Mouse (Mus musculus): Measurements from ENCODE around the gene Sox6. TPM values are rescaled to one million over a fixed set of nuclear protein-coding genes. Genes with fewer than 3 reads are reported as not detected.

Gene Sox6
- polyA plus RNA-seq, 1 experiment: 3.9 TPM

GRCm38 (mm10) chr7:115780148-115780547, 258.4 kb downstream of the Sox6 start:
- WGBS: 61% methylated on average over 4 of the region's 4 CpGs
- Histone ChIP-seq H3K4me1 (ENCODE audit: control insufficient read depth, insufficient read depth, low read length) (no peaks in the 10 kb centered on the region), H3K4me3 (replicated peaks; ENCODE audit: extremely low read depth, low read depth, low read length) (no peak overlapping the region)
- no peak for DNase-seq
- TF ChIP-seq CTCF (IDR thresholded peaks at IDR 0.05; ENCODE audit: insufficient read depth, low read length) (no peak), POLR2A (IDR thresholded peaks at IDR 0.05; ENCODE audit: borderline replicate concordance, extremely low read depth, low read depth, low read length) (no peak)

DNA sequence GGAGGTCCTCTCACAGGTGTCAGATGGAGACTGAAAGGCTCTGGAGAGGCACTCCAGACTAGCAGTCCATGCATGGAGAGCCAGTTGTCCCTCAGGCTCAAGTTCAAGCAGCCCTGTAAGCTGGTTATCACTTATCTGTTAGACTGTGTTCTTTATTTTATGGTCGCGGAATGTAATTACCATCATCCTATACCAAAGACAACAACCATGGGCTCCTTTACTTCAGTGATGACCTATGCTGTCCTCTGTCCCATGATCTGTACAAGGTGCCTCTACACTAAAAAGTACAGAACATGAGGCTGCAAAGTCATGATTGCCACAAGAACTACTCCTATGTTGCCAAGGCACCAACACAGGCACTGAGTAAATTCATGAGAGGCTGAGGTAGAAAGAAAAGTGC, 259.1 kb downstream of the Sox6 start:
- H3K4me1 ChIP-seq (ENCODE audit: control insufficient read depth, insufficient read depth, low read length): no peaks in the 10 kb centered on the region
- TF ChIP-seq CTCF (IDR thresholded peaks at IDR 0.05; ENCODE audit: insufficient read depth, low read length) (no peak), POLR2A (IDR thresholded peaks at IDR 0.05; ENCODE audit: borderline replicate concordance, extremely low read depth, low read depth, low read length) (no peak)
- no peak for DNase-seq
- WGBS: 93% methylated on average over 2 of the region's 2 CpGs
- no peak overlapping the region for H3K4me3 ChIP-seq (replicated peaks; ENCODE audit: extremely low read depth, low read depth, low read length)

DNA sequence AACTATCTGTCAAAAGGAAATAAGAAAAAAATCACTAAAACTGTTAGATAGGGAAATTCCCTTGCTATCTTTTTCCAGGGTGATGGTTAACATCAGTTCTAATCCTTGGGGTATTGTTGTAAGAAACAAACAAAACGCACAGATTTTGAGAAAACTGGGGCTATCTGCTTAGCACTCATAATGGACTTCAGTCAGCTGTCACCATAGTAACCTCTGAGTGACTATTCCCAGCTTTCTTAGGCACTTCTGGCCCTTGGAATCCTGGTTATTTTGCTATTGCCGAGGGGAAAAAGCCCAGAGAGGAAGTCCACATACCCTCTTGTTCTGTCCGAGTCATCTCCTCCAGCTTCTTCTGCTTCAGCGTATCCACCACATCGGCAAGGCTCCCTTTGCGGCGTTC, 261.9 kb downstream of the Sox6 start:
- Histone ChIP-seq H3K4me3 (replicated peaks; ENCODE audit: extremely low read depth, low read depth, low read length) (no peak overlapping the region), H3K4me1 (ENCODE audit: control insufficient read depth, insufficient read depth, low read length) (no peaks in the 10 kb centered on the region)
- no peak for DNase-seq
- WGBS: 60% methylated on average over 7 of the region's 7 CpGs
- no peak for TF ChIP-seq POLR2A (IDR thresholded peaks at IDR 0.05; ENCODE audit: borderline replicate concordance, extremely low read depth, low read depth, low read length)
- no peak for TF ChIP-seq CTCF (IDR thresholded peaks at IDR 0.05; ENCODE audit: insufficient read depth, low read length)

DNA sequence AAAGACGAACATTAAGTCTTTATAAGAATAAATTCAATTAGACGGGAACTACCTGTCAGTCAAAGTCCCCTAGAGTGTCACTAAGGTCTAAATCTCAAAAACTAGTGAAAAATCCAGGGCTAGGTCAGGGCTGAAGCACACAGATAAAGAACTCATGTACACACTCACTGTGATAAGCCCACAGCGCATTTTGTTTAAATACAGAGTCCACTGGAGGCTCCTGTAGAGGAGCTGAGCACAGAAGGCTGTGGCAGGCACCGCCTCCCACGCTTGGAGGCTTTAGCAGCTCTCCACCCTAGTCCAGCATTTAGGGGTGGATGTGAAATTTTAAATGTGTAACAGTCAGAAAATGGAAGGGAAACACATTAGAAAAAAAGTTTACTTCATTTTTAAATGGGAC, 262.3 kb downstream of the Sox6 start:
- no peak for DNase-seq
- TF ChIP-seq CTCF (IDR thresholded peaks at IDR 0.05; ENCODE audit: insufficient read depth, low read length): no peak
- TF ChIP-seq POLR2A (IDR thresholded peaks at IDR 0.05; ENCODE audit: borderline replicate concordance, extremely low read depth, low read depth, low read length): no peak

GRCm38 (mm10) chr7:115766316-115766715, 272.3 kb downstream of the Sox6 start:
- no peak for TF ChIP-seq POLR2A (IDR thresholded peaks at IDR 0.05; ENCODE audit: borderline replicate concordance, extremely low read depth, low read depth, low read length)
- no peak for TF ChIP-seq CTCF (IDR thresholded peaks at IDR 0.05; ENCODE audit: insufficient read depth, low read length)
- no peak for DNase-seq
- Histone ChIP-seq H3K4me1 (ENCODE audit: control insufficient read depth, insufficient read depth, low read length) (no peaks in the 10 kb centered on the region), H3K4me3 (replicated peaks; ENCODE audit: extremely low read depth, low read depth, low read length) (no peak overlapping the region)
- 70% methylated on average over 8 of the region's 8 CpGs for WGBS

More for the DNA sequence above, 262.3 kb downstream of the Sox6 start:
- WGBS: 65% methylated on average over 5 of the region's 5 CpGs
- Histone ChIP-seq H3K4me1 (ENCODE audit: control insufficient read depth, insufficient read depth, low read length) (no peaks in the 10 kb centered on the region), H3K4me3 (replicated peaks; ENCODE audit: extremely low read depth, low read depth, low read length) (no peak overlapping the region)

DNA sequence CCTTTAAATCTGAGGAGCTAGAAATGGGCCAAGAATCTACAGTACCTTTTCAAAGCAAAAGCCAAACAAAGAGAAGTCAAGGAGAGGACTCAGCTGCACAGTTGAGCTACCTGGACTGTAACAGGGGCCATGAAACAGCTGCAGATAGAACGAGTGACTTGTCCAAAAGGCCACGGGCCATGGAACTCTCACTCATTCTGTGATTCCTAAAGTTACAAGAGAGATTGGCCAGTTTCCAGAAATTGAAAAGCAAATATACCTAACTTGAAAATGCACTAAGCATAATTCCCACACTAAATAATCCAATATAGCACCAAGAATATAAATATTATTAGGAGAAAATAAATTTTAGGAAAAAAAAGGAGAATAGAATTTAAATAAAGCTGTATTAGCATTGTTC, 274.7 kb downstream of the Sox6 start:
- Histone ChIP-seq H3K4me3 (replicated peaks; ENCODE audit: extremely low read depth, low read depth, low read length) (no peak overlapping the region), H3K4me1 (ENCODE audit: control insufficient read depth, insufficient read depth, low read length) (no peaks in the 10 kb centered on the region)
- TF ChIP-seq POLR2A (IDR thresholded peaks at IDR 0.05; ENCODE audit: borderline replicate concordance, extremely low read depth, low read depth, low read length): no peak
- TF ChIP-seq CTCF (IDR thresholded peaks at IDR 0.05; ENCODE audit: insufficient read depth, low read length): no peak
- WGBS: 67% methylated on average over 2 of the region's 2 CpGs
- no peak for DNase-seq

DNA sequence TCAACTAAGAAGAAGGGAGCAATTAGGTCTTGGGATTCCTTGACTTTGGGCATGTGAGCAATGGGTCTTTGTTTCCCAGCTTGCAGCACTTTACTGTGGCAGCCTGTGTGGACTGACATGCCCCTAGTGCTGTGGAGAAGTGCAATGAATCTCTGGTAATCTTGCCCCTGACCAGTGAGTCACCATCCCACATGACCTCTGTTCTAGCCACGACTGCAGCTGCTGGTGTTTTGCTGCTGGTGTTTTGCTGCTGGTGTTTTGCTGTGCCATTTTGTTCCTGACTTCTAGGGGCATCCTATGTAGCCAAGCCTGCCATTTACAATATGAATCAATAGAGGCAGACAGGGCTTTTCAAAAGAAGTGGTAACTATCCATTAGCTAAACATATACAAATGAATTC, 280.4 kb downstream of the Sox6 start:
- no peaks in the 10 kb centered on the region for H3K4me1 ChIP-seq (ENCODE audit: control insufficient read depth, insufficient read depth, low read length)
- 39% methylated on average over 1 of the region's 1 CpGs for WGBS

GRCm38 (mm10) chr7:115755272-115755671, 283.3 kb downstream of the Sox6 start:
- no peak for DNase-seq
- 62% methylated on average over 4 of the region's 4 CpGs for WGBS
- H3K4me3 ChIP-seq (replicated peaks; ENCODE audit: extremely low read depth, low read depth, low read length): no peak overlapping the region
- TF ChIP-seq CTCF (IDR thresholded peaks at IDR 0.05; ENCODE audit: insufficient read depth, low read length): no peak
- no peaks in the 10 kb centered on the region for H3K4me1 ChIP-seq (ENCODE audit: control insufficient read depth, insufficient read depth, low read length)

More for the DNA sequence above, 280.4 kb downstream of the Sox6 start:
- DNase-seq: no peak
- no peak for TF ChIP-seq CTCF (IDR thresholded peaks at IDR 0.05; ENCODE audit: insufficient read depth, low read length)
- no peak for TF ChIP-seq POLR2A (IDR thresholded peaks at IDR 0.05; ENCODE audit: borderline replicate concordance, extremely low read depth, low read depth, low read length)
- no peak overlapping the region for H3K4me3 ChIP-seq (replicated peaks; ENCODE audit: extremely low read depth, low read depth, low read length)

DNA sequence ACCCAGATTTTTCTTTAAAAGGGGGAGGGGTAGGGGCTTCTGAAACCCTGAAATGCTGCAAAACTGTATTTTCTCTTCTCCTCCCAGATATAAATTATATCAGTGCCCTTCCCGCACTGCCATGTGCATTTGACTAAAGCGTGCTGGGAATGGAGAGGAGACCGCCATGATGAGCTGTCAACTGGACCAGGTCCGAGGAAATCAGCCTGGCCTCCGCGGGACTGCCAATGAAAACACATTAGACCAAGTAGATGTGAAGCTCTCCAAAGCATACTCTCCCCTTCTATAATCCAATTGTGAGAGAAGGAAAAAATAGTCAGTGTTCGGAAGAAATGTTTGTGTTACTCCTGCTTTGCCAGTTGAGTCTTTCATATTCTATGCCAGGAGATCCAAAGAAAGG, 284.4 kb downstream of the Sox6 start:
- TF ChIP-seq CTCF (IDR thresholded peaks at IDR 0.05; ENCODE audit: insufficient read depth, low read length): no peak
- no peak for TF ChIP-seq POLR2A (IDR thresholded peaks at IDR 0.05; ENCODE audit: borderline replicate concordance, extremely low read depth, low read depth, low read length)
- Histone ChIP-seq H3K4me1 (ENCODE audit: control insufficient read depth, insufficient read depth, low read length) (no peaks in the 10 kb centered on the region), H3K4me3 (replicated peaks; ENCODE audit: extremely low read depth, low read depth, low read length) (no peak overlapping the region)
- no peak for DNase-seq
- 77% methylated on average over 7 of the region's 7 CpGs for WGBS

GRCm38 (mm10) chr7:115752121-115752634, 286.4 kb downstream of the Sox6 start:
- TF ChIP-seq POLR2A (IDR thresholded peaks at IDR 0.05; ENCODE audit: borderline replicate concordance, extremely low read depth, low read depth, low read length) (no peak), CTCF (IDR thresholded peaks at IDR 0.05; ENCODE audit: insufficient read depth, low read length) (no peak)
- WGBS: 45% methylated on average over 5 of the region's 5 CpGs
- DNase-seq: no peak
- Histone ChIP-seq H3K4me3 (replicated peaks; ENCODE audit: extremely low read depth, low read depth, low read length) (no peak overlapping the region), H3K4me1 (ENCODE audit: control insufficient read depth, insufficient read depth, low read length) (no peaks in the 10 kb centered on the region)

All from lung, adult 2 months (tissue).